Mouse (Mus musculus) adrenal gland, postnatal 25 days (tissue): ENCODE data around the gene Ate1. TPM values are rescaled to one million over a fixed set of nuclear protein-coding genes. Genes with fewer than 3 reads are reported as not detected.
"Not testable (repeated sequence)": the region's sequence is repeated elsewhere in the genome, so short reads cannot be mapped to it uniquely, and the experiment has no call there.

ENCODE experiments used
- DNase-seq: peaks from one replicate; pipeline ENCODE4 v3.0.0; 2021; ENCODE audit warnings: mixed read lengths
- long read RNA-seq: library from polyadenylated mRNA; stranded (forward); transcript quantifications from one replicate; pipeline ENCODE4 v2.0.0, GENCODE M21; 2021
- total RNA-seq: library from RNA; stranded (reverse); gene quantifications from 2 replicates; pipeline ENCODE4 v1.2.3, GENCODE M21; 2021

Gene Ate1
- total RNA-seq: 42.2 and 49.2 TPM in 2 replicates
- long read RNA-seq, full-length matches to known transcripts: 24 of 41 reads
- long read RNA-seq, partial matches to known transcripts: 10 of 41 reads
- long read RNA-seq, other reads (novel, unspliced or antisense): 7 of 41 reads

DNA sequence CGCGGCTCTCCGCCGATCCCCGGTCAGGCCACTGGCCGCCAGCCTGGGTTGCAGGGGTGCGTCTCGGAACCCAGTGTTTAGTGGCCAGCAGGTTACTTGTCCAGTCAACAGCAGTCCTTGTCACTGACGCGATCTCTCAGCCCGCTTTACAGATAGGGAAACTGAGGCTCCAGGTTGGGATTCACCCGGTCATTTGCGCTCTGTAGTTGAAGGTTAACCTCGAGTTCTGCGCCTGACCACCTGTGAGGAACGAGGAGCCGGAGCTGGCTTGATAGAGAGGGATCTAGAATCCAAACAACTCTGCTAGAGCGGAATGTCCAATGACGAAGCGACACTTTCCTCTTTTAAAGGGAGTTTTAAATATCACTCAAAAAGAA lies at the start of gene Ate1:
Gene Ate1, minus strand, starts transcription at position 321 of the 377 bp plus-strand sequence.
- no peak for DNase-seq

DNA sequence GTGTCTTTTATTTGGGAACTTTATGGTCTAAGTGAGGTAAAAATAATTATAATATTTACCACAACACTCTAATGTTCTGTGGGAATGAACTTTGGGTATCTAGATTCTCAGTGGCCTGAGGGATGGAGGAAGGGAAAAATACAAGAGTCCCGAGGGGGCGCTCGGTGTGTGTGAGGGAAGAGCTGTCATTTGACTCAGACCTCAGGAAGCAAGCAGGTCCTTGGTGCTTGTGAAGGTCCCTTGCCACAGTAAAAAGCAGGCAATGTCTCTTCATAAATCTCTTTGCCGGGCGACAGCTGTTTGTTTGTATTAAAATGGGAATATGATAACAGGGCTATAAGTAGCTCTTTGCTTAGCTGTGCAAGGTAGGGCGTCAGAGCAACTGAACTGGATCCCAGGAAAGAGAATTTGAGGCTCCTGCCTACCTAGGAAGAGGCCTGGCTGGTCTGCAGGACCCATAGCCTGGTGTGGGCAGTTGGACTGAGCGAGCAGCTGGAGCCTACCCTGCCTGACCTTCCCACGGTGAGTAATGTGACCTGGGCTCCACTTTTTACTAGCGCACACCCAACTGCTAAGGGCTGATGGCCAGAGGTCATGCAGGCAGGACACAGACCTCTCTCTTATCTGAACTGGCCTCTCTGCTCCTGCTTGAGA lies 48.7 kb upstream of the Ate1 start:
- peak; percentile 26 for DNase-seq

DNA sequence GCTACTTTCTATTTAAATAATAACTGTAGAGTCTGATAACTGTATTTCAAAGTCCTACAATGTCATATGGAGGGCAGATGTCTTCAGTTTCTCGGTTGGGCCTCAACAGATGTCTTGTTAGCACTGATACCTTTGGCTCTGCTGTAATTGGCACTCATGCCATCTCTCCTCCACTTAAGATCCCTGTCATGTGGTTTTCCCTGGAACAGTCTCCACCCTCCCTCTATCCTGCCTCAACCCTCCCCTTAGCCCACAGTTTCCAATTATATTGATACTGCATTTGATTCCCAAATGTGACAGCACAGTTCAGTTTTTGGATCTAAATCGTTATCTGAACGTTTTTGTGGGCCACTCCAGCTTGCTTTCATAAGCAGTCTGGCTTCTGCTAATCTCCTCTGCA lies 44.4 kb upstream of the Ate1 start:
- DNase-seq: no peak

DNA sequence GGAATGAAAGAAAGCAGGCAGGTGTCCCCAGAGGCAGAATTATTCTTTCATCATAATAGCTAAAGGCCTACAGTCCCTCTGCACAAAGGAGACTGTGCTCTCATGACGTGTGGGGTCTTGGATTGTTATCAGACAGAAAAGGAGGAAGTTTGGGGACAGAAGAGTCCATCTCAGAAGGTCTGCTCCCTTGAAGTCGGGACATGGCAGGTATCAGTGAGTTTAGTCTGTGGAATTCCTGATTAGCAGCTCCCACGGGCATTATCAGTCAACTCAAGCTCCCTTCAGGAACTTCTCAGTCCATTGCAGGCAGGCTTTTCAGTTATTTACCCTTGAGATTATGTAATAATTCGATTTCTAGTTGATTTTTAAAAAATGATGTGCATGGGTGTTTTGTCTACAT lies 43.7 kb upstream of the Ate1 start:
- DNase-seq: no peak

DNA sequence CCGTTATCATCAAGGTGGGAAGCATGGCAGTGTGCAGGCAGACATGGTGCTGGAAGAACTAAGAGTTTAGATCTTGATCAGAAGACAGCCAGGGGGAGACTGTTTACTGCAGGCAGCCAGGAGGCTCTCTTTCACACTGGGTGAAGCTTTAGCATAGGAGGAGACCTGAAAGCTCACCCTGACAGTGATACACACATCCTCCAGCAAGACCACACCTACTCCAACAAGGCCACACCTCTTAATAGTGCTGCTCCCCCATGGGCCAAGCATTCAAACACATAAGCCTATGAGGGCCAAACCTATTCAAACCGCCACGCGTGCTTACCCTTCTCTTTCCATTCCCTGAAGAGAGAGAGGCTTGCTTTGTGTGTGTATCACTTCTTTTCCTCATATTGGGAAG lies 43.1 kb upstream of the Ate1 start:
- no peak for DNase-seq

DNA sequence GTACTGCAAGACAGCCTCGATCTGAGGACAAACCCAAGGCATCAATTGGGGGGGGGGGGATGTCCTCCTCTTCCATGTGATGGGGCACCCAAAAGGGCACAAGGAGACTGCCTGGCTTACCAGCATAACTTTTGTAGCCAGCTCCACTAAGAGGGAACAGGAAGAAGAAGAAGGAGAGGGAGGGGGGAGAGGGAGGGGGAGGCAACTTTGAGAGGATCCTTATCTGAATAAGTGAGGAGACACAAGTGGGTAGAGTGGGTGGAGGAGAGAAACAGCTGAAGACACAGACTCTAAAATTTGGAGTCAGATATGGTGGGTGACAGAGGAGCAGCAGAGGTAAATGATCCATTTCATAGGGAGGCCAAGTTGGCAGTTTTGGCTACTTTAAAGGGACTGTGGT lies 40.8 kb upstream of the Ate1 start:
- no peak for DNase-seq

DNA sequence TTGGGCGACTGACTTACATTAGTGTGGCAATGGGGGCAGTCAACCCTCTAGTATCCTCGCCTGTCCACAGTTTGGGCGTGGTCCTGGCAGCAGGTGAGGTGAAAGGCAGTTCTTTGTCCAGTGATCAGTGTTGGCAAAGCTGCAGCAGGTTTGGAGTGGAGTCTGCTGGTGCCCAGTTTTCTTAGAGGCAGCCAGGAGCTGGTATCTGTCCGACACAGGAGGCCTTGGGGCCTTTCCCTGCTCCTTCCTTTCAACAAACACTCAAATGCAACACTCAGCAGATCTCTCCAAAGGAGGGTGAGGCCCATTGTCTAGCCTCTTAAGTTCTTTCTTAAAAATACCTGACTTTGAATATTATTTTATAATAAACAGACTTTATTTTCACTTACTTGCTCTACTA lies 38.4 kb upstream of the Ate1 start:
- no peak for DNase-seq

DNA sequence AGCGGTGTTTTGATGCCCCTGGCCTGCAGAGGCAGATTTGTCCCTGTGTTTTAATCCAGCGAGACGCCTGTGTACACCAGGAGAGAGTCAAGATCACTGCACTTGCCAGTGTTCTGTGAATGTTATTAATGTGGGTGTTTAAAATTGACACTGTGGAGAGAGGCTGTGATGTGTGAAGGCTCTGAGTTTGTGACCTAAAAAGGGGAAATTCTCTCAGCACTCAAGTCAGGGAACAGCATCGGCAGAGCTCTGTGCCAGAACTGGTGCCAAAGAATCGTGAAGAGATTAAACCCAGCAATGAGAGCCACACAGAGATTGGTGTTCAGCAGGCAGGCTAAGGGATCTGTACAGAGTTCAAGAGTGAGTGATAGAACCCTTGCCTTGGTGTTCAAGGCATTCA lies 35.4 kb upstream of the Ate1 start:
- DNase-seq: no peak

DNA sequence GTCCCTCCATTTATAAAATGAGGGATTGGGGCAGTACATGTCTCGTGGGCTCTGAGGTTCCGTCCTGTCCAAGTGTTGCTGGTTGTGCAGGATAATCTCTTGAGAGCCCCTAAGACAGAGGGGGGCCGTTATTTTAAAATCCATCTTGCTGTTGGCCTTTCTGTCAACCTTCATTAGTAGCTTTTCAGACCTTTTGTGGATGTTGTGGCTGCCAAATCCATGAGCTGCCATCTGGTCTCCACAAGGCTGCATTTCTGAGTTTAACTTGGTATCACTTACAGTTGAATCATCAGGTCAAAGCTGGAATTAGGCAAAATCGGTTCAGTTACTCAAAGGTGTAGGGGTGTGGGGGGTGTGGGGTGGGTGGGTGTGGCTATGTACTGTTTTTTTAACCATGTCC lies 33.2 kb upstream of the Ate1 start:
- DNase-seq: no peak

DNA sequence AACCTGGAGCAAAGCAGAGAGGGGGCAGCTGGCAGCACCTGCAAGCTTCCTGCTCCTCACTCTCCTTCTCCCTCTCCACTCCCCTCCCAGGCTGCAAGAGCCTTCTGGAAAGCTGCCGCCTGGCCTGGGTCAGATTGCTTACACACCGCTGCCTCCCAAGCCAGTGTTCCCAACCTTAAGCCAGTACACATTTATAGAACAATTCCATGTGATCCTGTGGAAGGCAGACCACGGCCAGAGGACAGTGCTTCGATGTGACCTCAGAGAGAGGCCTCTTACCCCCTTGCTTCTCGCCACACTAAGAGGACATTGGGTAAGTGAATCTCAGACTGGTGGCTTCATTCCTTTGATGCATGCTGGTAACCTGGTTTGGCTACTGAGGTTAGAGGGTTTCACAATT lies 32.6 kb upstream of the Ate1 start:
- DNase-seq: no peak

DNA sequence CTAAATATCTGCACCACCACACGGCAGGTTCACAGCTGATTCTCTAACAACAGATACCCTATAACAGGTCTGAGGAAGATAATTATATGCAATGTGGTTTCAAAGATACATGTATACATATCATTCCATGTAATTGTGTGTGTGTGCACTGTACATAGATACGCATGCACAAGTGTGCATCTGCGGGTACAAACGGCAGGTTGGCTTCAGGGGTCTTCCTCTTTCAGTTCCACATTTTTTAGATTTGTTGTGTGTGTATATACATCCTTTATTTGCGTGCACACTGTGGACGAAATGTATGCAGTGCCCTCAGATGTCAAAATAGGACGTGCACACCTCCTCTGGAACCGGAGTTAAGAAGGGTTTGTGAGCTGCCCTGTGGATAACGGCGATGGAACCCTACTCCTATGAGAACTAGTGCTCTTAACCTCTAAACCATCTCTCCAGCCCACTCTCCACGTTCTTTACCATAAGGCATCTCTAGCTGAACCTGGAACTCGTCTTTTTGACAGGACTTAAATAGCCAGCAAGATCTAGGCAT lies 27.5 kb upstream of the Ate1 start:
- DNase-seq: no peak

DNA sequence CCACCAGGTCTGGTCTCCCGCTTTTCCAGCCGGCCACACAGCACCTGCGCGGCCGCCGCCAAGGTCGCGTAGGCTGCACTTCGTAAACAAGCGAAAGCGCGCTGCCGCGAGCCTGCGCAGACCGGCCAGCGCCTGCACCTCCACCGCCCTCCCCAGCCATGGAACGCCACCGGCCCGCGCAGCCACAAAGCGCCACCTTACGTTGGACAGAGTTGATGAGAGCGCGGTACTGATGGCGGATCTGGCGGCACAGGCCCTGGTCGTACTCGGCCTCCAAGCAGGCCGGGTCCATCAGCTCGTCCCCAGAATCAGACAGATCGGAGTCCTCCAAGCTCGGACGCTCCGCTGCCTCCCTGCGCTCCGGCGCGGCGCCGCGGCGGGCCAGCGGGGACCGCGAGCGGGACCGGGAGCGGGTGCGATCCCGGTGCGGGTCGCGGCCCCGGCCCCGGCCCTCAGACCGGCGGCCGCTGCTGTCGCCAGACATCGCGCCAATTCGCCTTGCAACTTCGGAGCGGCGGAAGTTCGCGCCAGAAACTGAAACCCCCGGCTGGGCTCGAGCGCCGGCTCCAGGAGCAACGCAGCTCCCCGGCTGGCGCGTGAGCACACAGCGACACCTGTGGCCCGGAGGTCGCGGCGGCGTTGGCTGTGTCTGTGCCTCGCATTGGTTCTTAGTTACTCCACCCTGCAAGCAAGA lies 26.8 kb upstream of the Ate1 start:
- DNase-seq: peak; percentile 94

DNA sequence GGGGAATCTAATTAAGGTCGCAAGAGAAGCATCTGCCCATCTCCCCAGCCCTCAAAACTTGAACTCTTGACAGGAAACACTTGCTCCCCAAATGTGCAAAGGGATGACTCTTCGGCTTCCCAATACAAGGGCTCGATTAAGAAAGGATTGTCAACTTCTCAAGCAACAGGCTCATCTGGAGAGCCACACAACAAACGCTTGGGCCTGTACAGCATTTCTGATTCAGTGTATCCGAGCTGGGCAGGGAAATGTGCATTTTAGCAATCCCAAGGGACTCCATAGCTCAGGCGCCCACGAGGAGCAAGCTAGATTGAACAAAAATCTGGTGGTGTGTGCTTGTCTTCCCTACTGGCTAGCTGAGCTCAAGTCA lies 26.2 kb upstream of the Ate1 start:
- DNase-seq: no peak

DNA sequence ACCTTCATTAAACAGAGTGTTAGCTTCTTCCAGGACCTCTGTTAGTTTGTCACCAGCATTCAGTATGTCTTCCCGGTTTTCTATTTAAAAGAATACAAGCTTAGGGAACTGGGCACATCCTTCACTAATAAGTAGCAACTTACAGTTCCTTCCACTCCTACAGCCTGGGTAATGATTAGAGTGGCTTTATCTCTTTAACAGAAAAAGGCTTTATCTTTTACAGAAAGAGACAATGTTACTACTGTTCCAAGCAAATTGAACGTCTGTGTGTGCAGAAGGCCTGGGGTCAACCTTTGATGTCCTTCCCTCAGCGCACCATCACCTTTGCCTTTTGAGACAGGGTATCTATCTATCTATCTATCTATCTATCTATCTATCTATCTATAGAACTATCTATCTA lies 25.7 kb upstream of the Ate1 start:
- DNase-seq: no peak

DNA sequence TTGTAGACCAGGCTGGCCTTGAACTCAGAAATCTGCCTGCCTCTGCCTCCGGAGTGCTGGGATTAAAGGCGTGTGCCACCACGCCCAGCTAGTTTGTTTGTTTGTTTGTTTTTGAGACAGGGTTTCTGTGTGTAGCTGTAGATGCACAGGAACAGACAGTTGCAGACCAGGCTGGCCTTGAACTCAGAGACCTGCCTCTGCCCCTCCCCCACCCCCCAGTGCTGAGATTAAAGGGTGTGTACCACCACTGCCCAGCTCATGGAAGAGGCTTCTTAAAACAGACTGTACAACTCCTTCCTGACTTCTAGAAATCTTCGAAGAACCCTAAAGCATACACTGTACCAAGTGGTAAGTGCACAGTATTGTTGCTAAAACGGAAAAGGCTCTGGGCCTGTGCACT lies 25.2 kb upstream of the Ate1 start:
- no peak for DNase-seq

DNA sequence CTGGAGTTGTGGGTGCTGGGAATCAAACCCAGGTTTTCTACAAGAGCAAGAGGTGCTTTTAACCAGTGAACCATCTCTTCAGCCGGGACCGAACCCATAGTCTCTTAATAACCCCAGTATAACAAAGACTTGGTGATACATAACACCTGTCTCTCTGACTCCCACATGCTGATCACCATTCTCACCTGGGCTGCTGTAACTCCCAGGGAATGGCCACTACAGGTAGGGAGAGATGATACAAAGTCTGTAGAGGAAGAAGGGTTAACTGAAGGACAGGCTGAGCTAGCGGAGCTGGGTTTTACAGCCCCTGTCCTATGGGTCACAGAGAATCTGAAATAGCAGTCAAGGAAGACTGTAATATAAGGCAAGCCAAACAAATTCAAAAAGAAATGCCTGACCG lies 23.0 kb upstream of the Ate1 start:
- no peak for DNase-seq

DNA sequence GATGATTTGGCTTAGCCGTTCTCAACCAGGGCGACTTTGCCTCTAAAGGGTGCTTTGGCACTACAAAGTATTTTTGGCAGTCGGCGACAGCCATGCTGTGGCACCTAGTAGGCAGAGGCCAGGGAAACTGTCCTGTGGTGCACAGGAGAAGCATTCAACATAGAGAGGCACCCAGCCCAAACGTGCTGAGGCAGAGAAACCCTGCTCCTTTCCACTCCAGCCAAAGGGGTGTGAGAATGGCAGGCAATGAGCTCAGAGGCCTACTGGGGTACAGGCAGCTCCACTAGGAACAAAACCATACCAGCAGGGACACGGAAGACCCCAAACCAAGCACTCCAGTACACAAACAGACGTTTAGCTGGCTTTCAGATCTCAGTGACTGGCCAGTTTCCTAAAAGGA lies 20.0 kb upstream of the Ate1 start:
- DNase-seq: no peak

DNA sequence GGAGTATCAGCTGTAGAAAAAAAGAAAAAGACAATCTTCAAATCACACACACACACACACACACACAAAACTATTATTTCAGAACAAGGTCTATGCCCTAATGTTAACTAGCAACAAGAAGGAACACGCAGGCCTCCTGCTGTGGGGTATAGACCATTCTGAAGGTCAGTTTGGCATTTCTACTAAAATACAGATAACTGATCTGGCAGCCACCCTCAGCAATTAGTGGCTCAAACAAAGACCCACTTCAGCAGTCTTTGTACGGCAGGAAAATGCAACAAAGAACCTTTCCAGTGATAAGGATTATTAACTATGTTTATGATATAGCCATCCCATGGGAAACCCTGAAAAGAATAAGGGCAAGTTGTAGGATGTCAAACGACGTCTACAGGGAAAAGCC lies 16.9 kb upstream of the Ate1 start:
- no peak for DNase-seq

DNA sequence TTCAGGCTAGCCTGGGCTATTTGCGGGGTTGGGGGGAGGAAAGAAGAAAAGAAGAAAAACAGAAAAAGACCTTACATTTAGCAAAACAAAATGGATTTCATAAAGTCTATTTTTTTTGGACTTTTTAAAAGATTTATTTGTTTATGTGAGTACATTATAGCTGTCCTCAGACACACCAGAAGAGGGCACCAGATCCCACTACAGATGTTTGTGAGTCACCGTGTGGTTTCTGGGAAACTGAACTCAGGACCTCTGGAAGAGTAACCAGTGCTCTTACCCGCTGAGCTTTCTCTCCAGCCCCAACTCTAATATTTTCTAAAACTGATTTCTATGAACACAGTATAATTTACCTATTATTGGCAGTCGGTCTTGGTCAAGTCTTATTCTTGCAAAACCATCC lies 15.0 kb upstream of the Ate1 start:
- DNase-seq: no peak

DNA sequence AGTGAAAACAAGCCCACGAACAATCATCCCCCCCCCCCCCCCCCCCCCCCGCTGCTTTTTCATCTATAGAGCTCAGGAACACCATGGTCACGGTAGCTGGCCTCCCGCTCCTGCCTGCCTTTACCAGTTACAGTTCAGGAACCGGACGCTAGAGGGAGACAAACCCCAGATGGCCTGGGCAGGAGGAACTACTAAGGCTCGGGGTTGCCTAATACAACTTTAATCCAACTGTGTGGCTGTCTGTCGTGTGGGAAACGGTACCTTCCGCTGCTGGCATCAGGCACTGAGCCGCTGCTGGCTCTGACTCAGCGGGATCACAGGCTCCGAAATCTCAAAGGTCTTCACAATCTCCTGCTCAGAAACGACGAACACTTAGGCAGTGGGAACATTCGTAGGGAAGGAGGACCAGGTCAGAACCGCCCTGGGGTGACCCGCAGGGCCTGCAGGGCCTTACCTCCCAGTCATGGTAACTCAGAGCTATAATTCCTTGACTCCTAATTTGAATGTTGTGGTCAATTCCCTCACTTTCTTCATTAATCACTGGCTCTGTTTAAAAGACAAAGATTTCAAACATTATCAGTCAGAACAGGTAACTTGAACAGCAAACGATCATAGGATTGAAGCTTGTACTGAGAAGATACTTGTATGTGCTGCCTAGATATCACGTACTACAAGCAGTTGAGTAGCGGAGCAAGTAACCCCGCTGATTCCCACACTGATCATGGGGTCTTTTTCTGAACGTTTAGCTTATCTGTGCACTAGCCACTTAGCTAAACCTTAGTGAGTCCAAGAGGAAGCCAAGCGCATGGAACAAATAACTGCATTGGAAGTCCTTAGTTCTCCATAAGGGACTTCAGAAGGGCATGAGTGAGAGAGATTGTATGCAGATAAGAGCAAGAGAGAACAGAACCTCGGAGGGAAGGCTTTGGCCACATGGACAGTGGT lies 13.4 kb upstream of the Ate1 start:
- DNase-seq: peak; percentile 90

DNA sequence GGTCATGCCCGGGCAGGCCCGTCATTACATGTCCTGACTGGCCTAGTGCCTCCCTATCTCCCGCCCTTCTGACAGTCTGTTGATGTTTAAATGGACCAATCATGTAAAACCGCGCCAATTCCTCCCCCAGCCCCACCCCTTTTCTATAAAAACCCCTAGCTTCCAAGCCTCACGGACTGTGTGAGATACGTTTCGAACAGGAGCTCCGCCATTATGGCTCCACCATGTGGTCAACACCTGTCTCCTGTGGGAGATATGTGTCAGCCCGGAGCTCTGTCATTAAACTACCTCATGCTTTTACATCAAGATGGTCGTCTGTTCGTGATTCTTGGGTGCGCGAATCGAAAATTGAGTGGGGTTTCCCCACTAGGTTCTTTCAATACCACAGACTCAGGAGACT lies 11.0 kb upstream of the Ate1 start:
- DNase-seq: not testable (repeated sequence)

DNA sequence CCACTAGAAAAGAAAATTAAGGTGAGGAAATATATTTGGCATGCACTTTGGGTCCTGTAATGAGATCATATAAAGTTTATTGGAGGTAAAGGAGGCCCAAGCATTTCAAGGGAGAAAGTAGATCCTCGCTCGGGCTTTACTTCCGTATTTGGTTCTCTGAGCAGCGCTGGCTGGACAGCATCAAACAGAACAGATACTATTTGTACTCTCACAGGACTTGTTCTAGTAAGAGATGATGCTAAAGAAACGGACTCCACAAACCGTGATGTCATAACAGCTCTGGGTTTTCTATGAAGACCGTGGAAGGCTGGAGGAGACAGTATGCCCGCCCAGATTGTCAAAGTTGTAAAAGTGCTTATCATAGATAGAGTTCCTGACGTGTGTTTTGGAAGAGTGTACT lies 7.1 kb upstream of the Ate1 start:
- no peak for DNase-seq

DNA sequence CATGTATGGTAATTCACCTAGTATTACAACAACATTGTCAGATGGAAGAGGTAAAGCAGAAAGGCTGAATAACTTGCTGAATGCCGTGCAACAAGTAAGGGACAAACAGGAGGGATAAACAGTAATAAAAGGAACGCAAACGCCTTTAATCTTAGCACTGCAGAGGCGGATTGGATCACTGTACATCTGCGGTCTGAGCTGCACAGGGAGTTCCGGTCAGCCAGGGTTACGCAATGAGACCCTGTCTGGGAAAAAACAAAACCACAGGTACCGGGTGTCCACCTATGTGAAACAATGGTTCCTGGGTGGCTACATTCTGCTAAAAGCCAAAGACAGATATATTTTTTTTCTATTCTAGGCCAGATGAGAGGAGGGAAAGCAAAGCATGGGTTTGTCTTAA lies 3.3 kb upstream of the Ate1 start:
- no peak for DNase-seq
